Mouse (Mus musculus): Measurements from ENCODE around the gene Gm15737.

GRCm38 (mm10) chr6:92849208-92849607 is 19.9 kb upstream of the Gm15737 start:
- no peak for TF ChIP-seq CTCF (IDR thresholded peaks at IDR 0.05; ENCODE audit: low read depth)
- no peak for TF ChIP-seq EP300 (IDR thresholded peaks at IDR 0.05; ENCODE audit: low read depth)

Measured in liver, embryonic 14.5 days (tissue).